Mouse (Mus musculus) hindbrain, embryonic 13.5 days (tissue): ENCODE measurements around the gene Robo3. TPM values are rescaled to one million over a fixed set of nuclear protein-coding genes. Genes with fewer than 3 reads are reported as not detected.

Source experiments
- polyA plus RNA-seq: library from polyadenylated mRNA; unstranded; fragments of >200 nt; fragmentation: Nextera tagmentation; extraction: Ambion mirVana; gene quantifications from 2 replicates; pipeline ENCODE4 v1.2.1, GENCODE M21; 2015

The Robo3 gene
- polyA plus RNA-seq, 1 experiment from 2014 or later: 91.3 TPM

Other genes with a start within 250 kb of the Robo3 start
- gene Tmem218, start 225.0 kb downstream of the Robo3 start, polyA plus RNA-seq: 10.9 and 11.1 TPM in 2 replicates
- gene Slc37a2, start 177.5 kb downstream of the Robo3 start, polyA plus RNA-seq: 1.0 and 1.7 TPM in 2 replicates
- gene Ccdc15, start 84.8 kb downstream of the Robo3 start, polyA plus RNA-seq: 8.0 TPM in 2 replicates
- 5.4 and 7.4 TPM in 2 replicates for gene Hepacam, start 65.9 kb downstream of the Robo3 start, polyA plus RNA-seq
- 5.7 and 6.5 TPM in 2 replicates for gene Robo4, start 31.3 kb downstream of the Robo3 start, polyA plus RNA-seq
- 35.4 and 39.2 TPM in 2 replicates for gene Msantd2, start 56.1 kb upstream of the Robo3 start, polyA plus RNA-seq
- gene Esam, start 94.8 kb upstream of the Robo3 start, polyA plus RNA-seq: 41.1 and 43.4 TPM in 2 replicates
- 0.82 and 1.6 TPM in 2 replicates for gene Vsig2, start 106.0 kb upstream of the Robo3 start, polyA plus RNA-seq
- gene Nrgn, start 119.7 kb upstream of the Robo3 start, polyA plus RNA-seq: 9.2 and 14.9 TPM in 2 replicates
- gene Siae, start 122.5 kb upstream of the Robo3 start, polyA plus RNA-seq: 10.9 and 11.6 TPM in 2 replicates
- 16.1 and 17.1 TPM in 2 replicates for gene Spa17, start 180.5 kb upstream of the Robo3 start, polyA plus RNA-seq
- 89.2 and 95.8 TPM in 2 replicates for gene Tbrg1, start 224.1 kb upstream of the Robo3 start, polyA plus RNA-seq
- 0.08 and 0.47 TPM in 2 replicates for gene Panx3, start 236.0 kb upstream of the Robo3 start, polyA plus RNA-seq